Mouse (Mus musculus): ENCODE measurements around the gene Creb5.

Creb5 gene

GRCm38 (mm10) chr6:53583234-53583875, 296.3 kb downstream of the Creb5 start:
- no peak for DNase-seq (ENCODE audit: low read depth in 2 of 2, low spot score in 2 of 2)

GRCm38 (mm10) chr6:53584718-53585405, 297.8 kb downstream of the Creb5 start:
- peak; percentile 9 to 30 for DNase-seq (ENCODE audit: low read depth in 2 of 2, low spot score in 2 of 2)

DNA sequence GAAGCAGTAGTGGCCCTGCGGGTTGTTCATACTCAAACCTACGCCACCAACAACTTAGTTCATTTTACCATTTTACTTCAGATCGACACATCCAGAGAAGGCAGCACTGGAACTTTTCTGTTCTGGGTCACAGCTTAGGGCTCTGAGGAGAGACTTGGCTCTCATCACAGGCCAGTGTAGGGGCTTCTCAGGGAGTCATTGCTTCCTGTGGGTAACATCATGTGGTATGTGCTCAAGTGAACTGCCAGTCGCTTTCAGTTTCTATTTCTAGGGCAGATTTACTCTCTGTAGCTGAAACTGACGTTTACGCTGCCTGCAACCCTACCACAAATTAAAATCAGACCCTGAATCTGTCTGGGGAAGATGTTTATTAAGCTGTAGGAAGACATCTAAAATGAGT, 302.7 kb downstream of the Creb5 start:
- DNase-seq (ENCODE audit: low read depth in 2 of 2, low spot score in 2 of 2): peak; percentile 51 to 61

DNA sequence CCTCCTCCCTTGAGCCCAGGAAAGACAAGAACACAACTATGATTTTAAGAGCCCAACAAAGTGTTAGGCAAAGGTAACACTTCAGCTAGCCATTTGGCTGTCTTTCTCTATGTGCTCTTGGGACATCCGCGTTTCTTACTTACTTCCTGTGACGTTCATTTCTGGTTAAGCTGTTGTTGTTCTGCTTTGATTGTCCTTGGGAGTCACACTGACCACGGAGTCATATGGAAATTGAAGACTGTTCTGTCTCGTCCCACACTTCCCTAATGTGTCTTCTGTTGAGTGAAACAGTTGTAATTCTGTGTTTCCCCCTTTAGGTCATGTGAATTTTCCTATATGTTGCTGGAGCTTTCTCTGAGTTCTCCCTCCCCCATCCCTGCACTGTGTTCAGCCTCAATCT, 305.2 kb downstream of the Creb5 start:
- no peak for DNase-seq (ENCODE audit: low read depth in 2 of 2, low spot score in 2 of 2)

GRCm38 (mm10) chr6:53593603-53594002, 306.5 kb downstream of the Creb5 start:
- DNase-seq (ENCODE audit: low read depth in 2 of 2, low spot score in 2 of 2): no peak

DNA sequence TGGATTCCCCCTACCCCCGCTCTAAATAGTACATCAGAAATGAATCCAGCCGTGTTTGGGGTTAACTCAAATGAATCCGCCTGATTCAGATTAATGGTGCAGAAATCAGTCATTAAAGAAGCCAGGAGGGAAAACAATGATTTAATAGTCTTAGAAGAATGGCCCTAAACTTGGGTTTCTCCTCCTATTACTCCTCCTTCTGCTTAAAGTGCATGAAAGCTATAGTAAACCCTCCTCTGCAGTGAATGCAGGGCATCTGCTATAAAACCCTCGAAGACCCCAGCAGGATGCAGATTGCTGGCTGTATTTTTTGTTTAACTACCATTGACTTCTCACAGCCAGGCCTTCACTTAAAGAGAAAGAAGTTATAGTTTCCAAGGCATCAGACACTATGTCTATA, 307.2 kb downstream of the Creb5 start:
- no peak for DNase-seq (ENCODE audit: low read depth in 2 of 2, low spot score in 2 of 2)

DNA sequence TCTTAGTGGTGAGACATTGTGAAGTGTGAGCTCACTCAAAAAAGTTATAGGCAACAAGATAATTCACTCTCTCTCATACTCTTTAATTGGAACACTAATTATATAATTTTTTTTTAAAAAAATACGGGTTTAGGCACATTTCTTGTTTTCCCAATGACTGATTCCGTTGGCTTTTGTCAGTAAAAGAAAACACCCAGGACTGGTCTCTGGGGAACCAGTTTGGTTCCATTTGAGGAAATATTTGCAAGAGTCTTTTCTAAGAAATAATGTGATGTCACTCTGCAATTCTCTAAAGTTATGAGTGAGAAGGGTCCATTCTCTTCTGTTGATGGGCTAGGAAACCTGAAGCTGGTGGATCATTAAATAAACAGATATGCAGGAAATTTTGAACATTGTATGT, 309.3 kb downstream of the Creb5 start:
- no peak for DNase-seq (ENCODE audit: low read depth in 2 of 2, low spot score in 2 of 2)

DNA sequence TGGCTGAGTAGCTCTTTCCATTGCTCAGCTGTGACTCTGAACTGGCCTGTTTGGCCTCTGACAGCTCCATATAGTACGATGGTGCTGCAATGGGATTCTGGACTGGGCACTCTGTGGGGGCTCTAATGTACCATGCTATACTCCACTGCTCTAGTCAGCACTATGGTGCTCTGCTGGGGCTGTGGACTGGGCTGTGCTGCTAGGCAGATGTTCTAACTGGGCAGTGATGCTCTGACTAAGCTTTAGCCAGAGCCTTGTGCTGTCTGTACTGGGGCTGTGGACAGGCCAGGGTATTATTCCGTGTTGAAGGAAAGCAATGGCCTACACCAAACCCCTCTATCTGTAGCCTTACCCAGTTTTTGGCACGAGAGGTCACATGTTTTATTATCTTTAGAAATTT, 316.0 kb downstream of the Creb5 start:
- DNase-seq (ENCODE audit: low read depth in 2 of 2, low spot score in 2 of 2): no peak

- no peak for DNase-seq (ENCODE audit: low read depth in 2 of 2, low spot score in 2 of 2)
Observed at GRCm38 (mm10) chr6:53603695-53604094, 316.6 kb downstream of the Creb5 start.

DNA sequence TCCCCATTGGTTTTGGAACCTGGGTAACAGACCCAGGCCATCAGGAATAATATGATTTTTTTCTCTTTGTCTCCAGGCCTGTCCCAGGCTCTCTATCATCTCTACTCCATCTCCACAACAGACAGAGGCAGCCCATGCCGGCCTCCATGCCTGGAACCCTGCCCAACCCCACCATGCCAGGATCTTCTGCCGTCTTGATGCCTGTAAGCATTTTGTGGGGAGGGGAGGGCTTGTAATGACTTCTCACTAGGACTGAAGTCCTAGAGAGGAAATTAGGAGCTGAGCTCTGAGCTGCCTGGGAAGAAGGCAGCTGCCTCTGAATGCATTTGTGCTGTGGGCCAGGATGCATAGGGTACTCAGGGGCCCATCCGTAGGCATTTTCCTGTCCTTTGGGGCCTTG, 317.3 kb downstream of the Creb5 start:
- no peak for DNase-seq (ENCODE audit: low read depth in 2 of 2, low spot score in 2 of 2)

GRCm38 (mm10) chr6:53605184-53605583, 318.1 kb downstream of the Creb5 start:
- DNase-seq (ENCODE audit: low read depth in 2 of 2, low spot score in 2 of 2): no peak

GRCm38 (mm10) chr6:53611451-53611945, 324.4 kb downstream of the Creb5 start:
- DNase-seq (ENCODE audit: low read depth in 2 of 2, low spot score in 2 of 2): no peak

GRCm38 (mm10) chr6:53612681-53613080, 325.6 kb downstream of the Creb5 start:
- no peak for DNase-seq (ENCODE audit: low read depth in 2 of 2, low spot score in 2 of 2)

- DNase-seq (ENCODE audit: low read depth in 2 of 2, low spot score in 2 of 2): no peak
Observed at GRCm38 (mm10) chr6:53615440-53616211, 328.6 kb downstream of the Creb5 start.

- DNase-seq (ENCODE audit: low read depth in 2 of 2, low spot score in 2 of 2): no peak
Observed at GRCm38 (mm10) chr6:53618164-53618563, 331.1 kb downstream of the Creb5 start.

DNA sequence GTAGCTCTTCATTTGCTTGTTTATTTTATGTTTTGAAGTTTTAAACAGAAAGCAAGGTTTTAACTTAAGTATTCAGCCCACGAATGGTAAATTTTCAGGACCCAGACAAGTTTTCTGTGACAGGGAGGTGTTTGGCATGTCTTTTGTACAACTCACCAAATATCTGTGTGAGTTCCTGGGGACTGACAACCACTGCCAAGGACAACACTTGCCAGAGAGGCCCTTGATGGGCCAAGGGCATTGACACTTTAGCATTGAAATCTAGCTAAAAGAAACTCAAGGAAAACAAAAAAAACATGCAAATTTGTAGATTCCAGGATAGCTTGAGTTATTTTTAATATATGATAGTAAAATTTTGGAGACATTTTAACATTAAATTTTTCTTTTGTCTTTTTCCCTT, 332.6 kb downstream of the Creb5 start:
- DNase-seq (ENCODE audit: low read depth in 2 of 2, low spot score in 2 of 2): no peak

- no peak for DNase-seq (ENCODE audit: low read depth in 2 of 2, low spot score in 2 of 2)
Observed at GRCm38 (mm10) chr6:53621295-53621694, 334.2 kb downstream of the Creb5 start.

- DNase-seq (ENCODE audit: low read depth in 2 of 2, low spot score in 2 of 2): no peak
Observed at GRCm38 (mm10) chr6:53624455-53625276, 337.6 kb downstream of the Creb5 start.

DNA sequence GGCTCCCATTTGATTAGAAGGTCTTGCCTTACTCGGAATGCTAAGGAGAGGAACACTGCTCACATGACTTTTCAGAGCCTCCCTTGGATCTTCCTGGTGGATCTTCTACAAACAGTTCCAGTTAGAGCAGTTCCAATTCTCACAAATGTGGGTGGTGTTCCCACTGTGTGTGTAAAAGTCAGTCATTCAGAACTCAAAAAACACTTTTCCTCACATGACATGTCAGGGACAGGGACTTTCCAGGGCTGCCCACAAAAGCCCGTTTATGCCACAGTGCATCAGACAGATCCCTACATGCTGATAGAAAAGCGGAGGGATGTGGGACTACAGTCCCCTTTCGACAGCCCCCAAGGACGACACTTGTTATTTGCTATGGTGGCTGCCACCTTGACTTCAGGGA, 339.0 kb downstream of the Creb5 start:
- DNase-seq (ENCODE audit: low read depth in 2 of 2, low spot score in 2 of 2): no peak

- no peak for DNase-seq (ENCODE audit: low read depth in 2 of 2, low spot score in 2 of 2)
Observed at GRCm38 (mm10) chr6:53628714-53629113, 341.6 kb downstream of the Creb5 start.

DNA sequence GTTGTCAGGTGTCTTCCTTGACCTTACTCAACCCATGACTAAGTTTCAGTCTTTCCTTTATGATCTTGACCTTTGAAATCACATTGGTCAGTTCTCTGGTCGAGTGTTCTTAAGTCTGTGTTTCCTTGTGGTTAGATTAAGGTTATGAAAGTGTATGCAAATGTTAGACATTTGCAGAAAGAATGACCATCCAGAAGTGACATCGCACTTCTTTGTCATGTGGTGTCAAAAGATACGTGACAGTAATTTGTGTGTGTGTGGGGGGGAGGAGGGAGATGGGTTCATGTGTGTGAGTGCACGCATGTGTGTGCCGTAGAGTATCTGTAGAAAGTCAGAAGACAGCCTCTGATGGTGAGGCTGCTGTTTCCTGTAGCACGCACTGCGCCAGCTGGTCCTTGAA, 348.4 kb downstream of the Creb5 start:
- no peak for DNase-seq (ENCODE audit: low read depth in 2 of 2, low spot score in 2 of 2)

All from CD8-positive naive resting alpha-beta T cell, adult 2 months (primary cell).